Mouse (Mus musculus) cortical plate, adult 2 months (tissue): Measurements from ENCODE around the gene Srpk2.

Source experiments
- CTCF ChIP-seq: fragments of 200-500 bp; IDR thresholded peaks from 2 replicates; pipeline ENCODE4 v1.5.1; 2011; ENCODE audit warnings: mild to moderate bottlenecking, control low read depth, low read length; ENCODE audit not compliant: insufficient read depth; ENCODE audit errors: extremely low read depth
- POLR2A ChIP-seq: fragments of 200-500 bp; IDR thresholded peaks from 2 replicates; pipeline ENCODE4 v1.6.1; 2011; ENCODE audit warnings: mild to moderate bottlenecking, low read length, control low read depth; ENCODE audit not compliant: insufficient read depth; ENCODE audit errors: extremely low read depth

DNA sequence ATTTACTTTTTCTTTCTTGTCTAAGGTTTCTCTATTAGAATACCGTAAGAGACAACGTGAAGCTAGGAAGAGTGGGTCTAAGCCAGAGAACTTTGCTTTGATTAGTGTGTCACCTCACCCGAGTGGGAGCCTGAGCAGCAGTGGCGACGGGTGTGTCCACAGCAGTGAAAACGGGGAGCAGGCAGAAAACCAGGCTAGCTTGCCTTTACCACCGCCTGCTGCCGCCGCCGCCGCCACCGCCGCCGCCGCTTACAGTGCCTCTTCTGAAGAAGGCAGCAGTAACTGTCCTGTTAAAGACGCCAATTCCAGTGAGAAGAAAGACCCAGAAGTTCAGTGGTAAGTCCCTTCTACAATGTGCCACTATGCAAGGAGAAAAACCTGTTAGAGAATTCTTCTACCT is 185.2 kb downstream of the Srpk2 start:
- TF ChIP-seq POLR2A = no peak
- TF ChIP-seq CTCF = no peak
